ENCODE assay signal across 30 mouse cellular contexts in the genomic region with DNA sequence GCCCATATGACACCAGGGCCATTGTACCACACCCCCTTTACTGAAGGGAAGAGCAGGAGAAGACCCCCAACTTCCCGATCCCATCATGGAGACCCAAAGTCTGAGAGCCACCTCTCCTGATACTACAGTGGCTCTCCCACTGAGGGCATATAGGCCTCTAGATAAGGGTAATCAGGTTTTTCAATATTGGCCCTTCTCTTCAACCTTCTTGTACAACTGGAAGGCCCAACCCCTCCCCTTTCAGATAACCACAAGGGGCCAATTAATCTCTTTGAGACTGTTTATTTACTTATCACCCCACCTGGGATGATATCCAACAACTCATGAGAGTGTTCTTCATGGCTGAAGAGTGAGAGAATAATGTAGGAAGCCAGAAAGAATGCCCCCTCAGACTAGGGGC. TPM values are rescaled to one million over a fixed set of nuclear protein-coding genes. Genes with fewer than 3 reads are reported as not detected.
DNase-seq lines count a peak whose midpoint lies in the region; ATAC-seq and TF ChIP-seq lines count a peak whose summit lies in the region.
"Had no signal": no experiment of that assay in that cellular context is flagged by ENCODE, and none has a peak within 500 bp of the region (broad histone marks: within the 10 kb centered on the region; RNA-seq: fewer than 3 reads in every experiment).

No protein-coding gene starts in this region.

- 0 out of 2 replicates have a peak, but pooled peaks have one; percentile 26 for ATAC-seq in erythroblast, adult 5-6 weeks (replicated peaks; ENCODE audit: low FRiP score, poor library complexity, severe bottlenecking)
- ATAC-seq in liver, embryonic 14.5 days (ENCODE audit: insufficient read depth): peak; percentile 86
- peak; percentile 93 for ATAC-seq in megakaryocyte-erythroid progenitor cell, adult 5-6 weeks (replicated peaks; ENCODE audit: low FRiP score, low TSS enrichment, poor library complexity, severe bottlenecking)
- ATAC-seq: CD4-positive, CD25-positive, alpha-beta regulatory T cell, adult 4 months; forebrain, embryonic 14.5 days; lung, postnatal 0 days; midbrain, embryonic 15.5 days had no signal

- no peak overlapping the region for H3K4me3 ChIP-seq in liver, embryonic 14.5 days (ENCODE audit: insufficient read depth in 1 of 2, low read depth in 2 of 2, low read length in 2 of 2)
- no peak overlapping the region for H3K4me3 ChIP-seq in hindbrain, embryonic 10.5 days
- H3K4me3 ChIP-seq: heart, embryonic 10.5 days; heart, embryonic 15.5 days; hindbrain, embryonic 13.5 days; layer of hippocampus, adult 2 months; limb, embryonic 12.5 days; midbrain, embryonic 15.5 days; neural tube, embryonic 15.5 days had no signal

- no peaks in the 10 kb centered on the region for H3K9me3 ChIP-seq in liver, embryonic 14.5 days (ENCODE audit: control insufficient read depth, low read length)
- H3K9me3 ChIP-seq in hindbrain, embryonic 10.5 days: no peaks in the 10 kb centered on the region
- H3K9me3 ChIP-seq: heart, embryonic 10.5 days; heart, embryonic 15.5 days; hindbrain, embryonic 13.5 days; limb, embryonic 12.5 days; midbrain, embryonic 15.5 days; neural tube, embryonic 15.5 days had no signal

- intact Hi-C loops in left cerebral cortex, postnatal 25 days (cut with DNase I): no loop called here

- no peak overlapping the region for H3K9ac ChIP-seq in liver, embryonic 14.5 days (replicated peaks)
- H3K9ac ChIP-seq: heart, embryonic 15.5 days; hindbrain, embryonic 13.5 days; limb, embryonic 12.5 days; midbrain, embryonic 15.5 days; neural tube, embryonic 15.5 days had no signal

- H3K4me2 ChIP-seq in liver, embryonic 14.5 days (ENCODE audit: low read depth): peak overlapping the region; percentile 1; the same call in 1 of the 2 replicates
- H3K4me2 ChIP-seq: heart, embryonic 15.5 days; hindbrain, embryonic 13.5 days; limb, embryonic 12.5 days; midbrain, embryonic 15.5 days; neural tube, embryonic 15.5 days had no signal

- 58% methylated on average over 1 of the region's 1 CpGs for WGBS in liver, embryonic 14.5 days (ENCODE audit: insufficient replicate concordance)
- 97% methylated on average over 1 of the region's 1 CpGs for WGBS in hindbrain, embryonic 10.5 days

- peak; percentile 14 for DNase-seq in NIH3T3 (ENCODE audit: low read depth)
- peak in 2 of 3 experiments; percentile 28 to 39 for DNase-seq in liver, embryonic 14.5 days (ENCODE audit: low read depth in 3 of 3, low spot score in 3 of 3)
- DNase-seq in left cerebral cortex, adult 18-20 months (ENCODE audit: low spot score in 2 of 2): no peak
- DNase-seq in left cerebral cortex, postnatal 25 days (ENCODE audit: low spot score in 2 of 2): no peak
- DNase-seq in hindbrain, embryonic 10.5 days (ENCODE audit: low spot score): no peak
- DNase-seq: adrenal gland, adult 8-10 months; cerebellum, adult 11-12 months; cerebellum, adult 9-11 months; gastrocnemius, postnatal 14 days; kidney, adult 2 months; kidney, postnatal 36 days; layer of hippocampus, postnatal 36 days; lung, adult 18-20 months; lung, postnatal 4 days; right cerebral cortex, postnatal 25 days; spleen, adult 18-20 months; thymus, adult 2 months; thymus, postnatal 36 days had no signal

- TF ChIP-seq CTCF in liver, embryonic 14.5 days (IDR thresholded peaks at IDR 0.05; ENCODE audit: low read depth): no peak

- peaks cover 8 to 22% of the 10 kb centered on the region in 2 experiments; a peak in 3 of 4 replicates for H3K4me1 ChIP-seq in liver, embryonic 14.5 days (replicated peaks; ENCODE audit: control insufficient read depth in 2 of 2, insufficient read depth in 2 of 2, low read length in 1 of 2)
- no peaks in the 10 kb centered on the region for H3K4me1 ChIP-seq in hindbrain, embryonic 10.5 days (replicated peaks)
- H3K4me1 ChIP-seq: heart, embryonic 10.5 days; heart, embryonic 15.5 days; hindbrain, embryonic 13.5 days; limb, embryonic 12.5 days; midbrain, embryonic 15.5 days; neural tube, embryonic 15.5 days had no signal

- no peak overlapping the region for H3K27ac ChIP-seq in liver, embryonic 14.5 days
- H3K27ac ChIP-seq in hindbrain, embryonic 10.5 days: no peak overlapping the region
- H3K27ac ChIP-seq: heart, embryonic 10.5 days; heart, embryonic 15.5 days; hindbrain, embryonic 13.5 days; layer of hippocampus, adult 2 months; limb, embryonic 12.5 days; midbrain, embryonic 15.5 days; neural tube, embryonic 15.5 days had no signal

- TF ChIP-seq EP300 in liver, embryonic 14.5 days (IDR thresholded peaks at IDR 0.05; ENCODE audit: low read depth): peak; percentile 68

- no peaks in the 10 kb centered on the region for H3K36me3 ChIP-seq in liver, embryonic 14.5 days (replicated peaks; ENCODE audit: control insufficient read depth, insufficient read depth, low read depth)
- no peaks in the 10 kb centered on the region for H3K36me3 ChIP-seq in hindbrain, embryonic 10.5 days
- H3K36me3 ChIP-seq: heart, embryonic 10.5 days; heart, embryonic 15.5 days; hindbrain, embryonic 13.5 days; limb, embryonic 12.5 days; midbrain, embryonic 15.5 days; neural tube, embryonic 15.5 days had no signal

- H3K27me3 ChIP-seq in liver, embryonic 14.5 days (ENCODE audit: control insufficient read depth, insufficient read depth, low read length): no peaks in the 10 kb centered on the region
- H3K27me3 ChIP-seq in hindbrain, embryonic 10.5 days (ENCODE audit: insufficient read depth, poor library complexity, severe bottlenecking): no peaks in the 10 kb centered on the region
- H3K27me3 ChIP-seq: heart, embryonic 15.5 days; hindbrain, embryonic 13.5 days; limb, embryonic 12.5 days; midbrain, embryonic 15.5 days; neural tube, embryonic 15.5 days had no signal

RNA-seq across cellular contexts. Expression of a gene that starts 3.3 kb away (rescaled TPM):
- total RNA-seq in erythroblast, adult 5-6 weeks (2015; ENCODE audit: low replicate concordance): 11.0 and 24.5 TPM in 2 replicates
- 13.1 and 16.7 TPM in 2 replicates for total RNA-seq in erythroblast, adult 5-6 weeks (2017; ENCODE audit: low replicate concordance)
- 2.7 and 5.5 TPM in 2 replicates for polyA plus RNA-seq in liver, embryonic 14.5 days (2012; rRNA removed)
- polyA plus RNA-seq in liver, embryonic 14.5 days (2014; fragmentation: Nextera tagmentation; extraction: Ambion mirVana): 17.5 and 18.1 TPM in 2 replicates
- 13.0 and 15.8 TPM in 2 replicates for total RNA-seq in megakaryocyte-erythroid progenitor cell, adult 5-6 weeks (2014; fragmentation: Nextera tagmentation)
- total RNA-seq in megakaryocyte-erythroid progenitor cell, adult 5-6 weeks (2017): 4.5 and 13.7 TPM in 2 replicates
- total RNA-seq in left cerebral cortex, adult 18-20 months (2021): 10 to 100 TPM; 48.9 to 49.9 TPM
- 10 to 100 TPM; 38.8 to 48.3 TPM for total RNA-seq in left cerebral cortex, postnatal 25 days (2021)
- polyA plus RNA-seq in hindbrain, embryonic 10.5 days (2016; fragmentation: Nextera tagmentation; extraction: Ambion mirVana): 14.7 and 15.2 TPM in 2 replicates

RNA-seq across cellular contexts. Expression of a gene that starts 32.2 kb away (rescaled TPM):
- 9.6 and 13.8 TPM in 2 replicates for total RNA-seq in erythroblast, adult 5-6 weeks (2015; ENCODE audit: low replicate concordance)
- total RNA-seq in erythroblast, adult 5-6 weeks (2017; ENCODE audit: low replicate concordance): 6.3 and 12.4 TPM in 2 replicates
- 3.0 and 4.7 TPM in 2 replicates for polyA plus RNA-seq in liver, embryonic 14.5 days (2012; rRNA removed)
- polyA plus RNA-seq in liver, embryonic 14.5 days (2014; fragmentation: Nextera tagmentation; extraction: Ambion mirVana): 17.9 and 20.0 TPM in 2 replicates
- 34.8 and 46.2 TPM in 2 replicates for total RNA-seq in megakaryocyte-erythroid progenitor cell, adult 5-6 weeks (2014; fragmentation: Nextera tagmentation)
- total RNA-seq in megakaryocyte-erythroid progenitor cell, adult 5-6 weeks (2017): 37.8 and 45.0 TPM in 2 replicates
- total RNA-seq in left cerebral cortex, adult 18-20 months (2021): 1 to 10 TPM; 9.7 to 9.9 TPM
- 1 to 10 TPM; 8.1 to 8.4 TPM for total RNA-seq in left cerebral cortex, postnatal 25 days (2021)
- 26.3 and 30.6 TPM in 2 replicates for polyA plus RNA-seq in hindbrain, embryonic 10.5 days (2016; fragmentation: Nextera tagmentation; extraction: Ambion mirVana)

Comparison
In these comparisons a context has a peak if more than half of its experiments do, and no peak if none do; other contexts are left out.
1. DNase-seq: peak in NIH3T3 (single experiment) and liver, embryonic 14.5 days (2 of 3); none in left cerebral cortex, adult 18-20 months (0 of 2), left cerebral cortex, postnatal 25 days (0 of 2) and hindbrain, embryonic 10.5 days (single experiment).
2. ATAC-seq: peak in every context shown above with its lines; median percentile 93 in megakaryocyte-erythroid progenitor cell, adult 5-6 weeks; 86 in liver, embryonic 14.5 days; 26 in erythroblast, adult 5-6 weeks.